Mouse (Mus musculus): Measurements from ENCODE around the gene Ubr3. TPM values are rescaled to one million over a fixed set of nuclear protein-coding genes. Genes with fewer than 3 reads are reported as not detected.

Ubr3 gene
- total RNA-seq (2023; ENCODE audit: inconsistent age) = 61.5 to 88.5 TPM (median 80.4 TPM) in 4 replicates

DNA sequence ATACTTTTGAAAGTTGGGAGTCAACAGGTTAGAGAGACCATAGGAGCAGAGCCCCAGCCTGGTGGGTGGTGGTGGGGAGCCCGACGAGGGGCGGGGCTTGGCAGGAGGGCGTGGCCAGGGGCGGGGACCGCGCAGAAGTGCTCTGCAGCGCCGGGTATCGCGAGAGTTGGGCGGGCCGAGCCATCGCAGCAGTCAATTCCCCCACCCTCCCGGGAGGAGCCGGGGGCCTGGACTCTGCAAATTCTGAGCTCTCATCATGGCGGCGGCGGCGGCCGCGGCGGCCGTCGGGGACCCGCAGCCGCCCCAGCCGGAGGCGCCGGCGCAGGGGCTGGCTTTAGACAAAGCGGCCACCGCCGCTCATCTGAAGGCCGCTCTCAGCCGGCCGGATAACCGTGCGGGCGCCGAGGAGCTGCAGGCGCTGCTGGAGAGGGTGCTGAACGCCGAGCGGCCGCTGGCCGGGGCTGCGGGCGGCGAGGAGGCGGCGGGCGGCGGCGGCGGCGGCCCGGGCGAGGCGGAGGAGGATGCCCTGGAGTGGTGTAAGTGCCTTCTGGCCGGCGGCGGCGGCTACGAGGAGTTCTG, at the start of gene Ubr3:
Gene Ubr3 (plus strand): TSS at position 208 of the 579 bp plus-strand sequence.

DNA sequence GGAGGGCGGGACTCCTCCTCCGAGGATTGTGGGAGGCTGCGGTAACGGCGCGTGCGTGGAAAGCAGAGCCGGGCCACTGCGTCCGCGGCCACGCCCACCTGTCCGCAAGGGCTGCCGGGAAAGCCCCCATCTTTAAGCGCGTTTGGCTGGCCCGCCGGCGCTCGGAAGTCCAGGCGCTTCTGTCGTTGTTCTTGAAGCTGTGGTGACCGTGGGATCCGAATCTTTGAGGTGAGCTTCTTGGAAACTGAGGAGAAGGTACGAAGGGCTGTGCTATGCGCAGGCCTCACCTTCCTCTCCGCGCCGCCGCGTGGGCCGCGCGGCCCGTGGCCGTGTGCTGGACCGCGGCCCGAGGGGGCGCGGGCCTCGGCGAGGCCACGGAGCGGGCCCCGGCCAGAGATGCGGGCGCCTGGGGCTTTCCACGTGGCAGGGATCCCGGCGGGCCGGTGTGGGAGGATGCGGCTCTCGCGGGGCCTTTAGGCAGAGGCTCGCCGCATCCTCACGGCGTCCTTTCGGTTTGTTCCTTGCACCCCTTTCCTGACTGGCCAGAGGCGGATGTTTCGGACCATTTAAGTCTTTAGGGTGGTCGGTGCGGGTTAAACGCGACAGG, 35.5 kb upstream of the Ubr3 start, which contains the start of gene Ssb:
Gene Ssb (plus strand): TSS at position 78 of the 607 bp plus-strand sequence.

DNA sequence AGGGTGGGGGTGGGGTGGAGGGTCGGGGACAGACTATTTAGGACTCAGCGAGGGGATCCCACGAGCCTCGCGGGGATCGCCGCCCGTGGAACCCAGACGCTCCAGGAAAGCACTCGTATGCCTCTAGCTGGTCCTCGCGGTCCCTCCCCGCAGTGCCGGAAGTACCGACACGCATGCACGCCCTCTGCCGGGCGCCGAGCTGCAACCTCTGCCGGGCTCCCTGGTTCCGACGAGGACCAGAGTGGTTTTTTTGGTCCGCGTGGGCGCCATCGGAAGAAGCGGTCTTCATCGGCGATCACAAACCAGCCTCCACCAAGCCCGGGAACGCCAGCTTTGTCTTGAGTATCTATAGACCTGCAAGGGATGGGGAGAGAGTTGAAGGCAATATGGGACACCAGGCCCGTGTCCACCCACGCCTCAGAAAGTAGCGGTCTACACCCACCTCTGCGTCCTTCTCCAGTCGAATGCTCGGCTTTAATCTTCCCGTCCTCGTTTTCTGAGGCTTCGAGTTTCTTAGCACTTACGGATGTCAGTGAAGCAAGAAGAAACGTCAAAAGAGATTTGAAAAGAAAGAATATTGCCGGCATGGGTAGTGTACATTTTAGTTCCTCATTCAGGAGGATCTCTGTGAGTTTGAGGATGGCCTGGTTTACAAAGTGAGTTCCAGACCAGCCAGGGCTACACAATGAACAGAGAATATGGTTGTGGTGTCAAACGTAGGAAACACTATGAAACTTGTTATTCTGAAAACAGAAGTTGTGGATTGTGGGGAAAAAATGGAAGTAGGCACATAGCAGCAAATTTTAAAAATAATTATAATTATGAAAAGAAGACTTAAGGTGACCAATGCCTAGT, 11.4 kb upstream of the Ubr3 start, which contains the start of gene Mettl5:
Gene Mettl5 (minus strand): TSS at position 165 of the 855 bp plus-strand sequence.

DNA sequence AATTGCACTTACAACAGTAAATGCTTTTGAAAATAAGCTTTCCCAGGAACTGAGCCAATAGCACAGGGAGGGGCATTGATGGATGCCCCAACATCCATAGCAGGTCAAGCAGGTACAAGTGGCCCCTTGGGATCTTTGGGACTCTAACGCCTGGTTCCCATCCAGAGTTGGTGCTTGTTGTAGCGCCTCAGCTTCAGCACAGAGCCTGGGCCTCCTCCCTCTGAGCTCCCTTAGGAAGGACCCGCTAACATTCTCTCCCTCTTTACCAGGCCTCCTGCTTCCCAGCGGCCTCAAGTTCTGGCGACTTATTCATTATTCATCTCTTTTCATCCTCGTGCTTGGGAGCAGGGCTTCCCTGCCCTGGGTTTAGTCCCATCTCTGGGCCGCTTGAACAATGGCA, 141.7 kb downstream of the Ubr3 start, which contains the start of gene Myo3b:
Gene Myo3b (plus strand): TSS at position 375 of the 400 bp plus-strand sequence.

Other genes with a start within 250 kb of the Ubr3 start
- gene Klhl41, start 227.1 kb upstream of the Ubr3 start, total RNA-seq (2023; ENCODE audit: inconsistent age) = 4.4 to 4.5 TPM in 2 of 4 replicates, not detected in the others
- gene Fastkd1, start 183.7 kb upstream of the Ubr3 start, total RNA-seq (2023; ENCODE audit: inconsistent age) = 20.8 to 28.9 TPM (median 24.5 TPM) in 4 replicates
- gene Ppig, start 174.7 kb upstream of the Ubr3 start, total RNA-seq (2023; ENCODE audit: inconsistent age) = 81.9 to 115 TPM (median 100 TPM) in 4 replicates
- gene Ccdc173, start 107.7 kb upstream of the Ubr3 start, total RNA-seq (2023; ENCODE audit: inconsistent age) = 3.3 to 4.6 TPM (median 3.7 TPM) in 4 replicates
- gene Phospho2, start 107.6 kb upstream of the Ubr3 start, total RNA-seq (2023; ENCODE audit: inconsistent age) = 36.4 to 40.2 TPM (median 39.4 TPM) in 4 replicates
- gene Klhl23, start 75.3 kb upstream of the Ubr3 start, total RNA-seq (2023; ENCODE audit: inconsistent age) = 0.35 to 0.42 TPM (median 0.42 TPM) in 3 of 4 replicates, not detected in the other
- gene Ssb, start 35.7 kb upstream of the Ubr3 start, total RNA-seq (2023; ENCODE audit: inconsistent age) = 154 to 199 TPM (median 185 TPM) in 4 replicates
- gene Mettl5, start 11.6 kb upstream of the Ubr3 start, total RNA-seq (2023; ENCODE audit: inconsistent age) = 13.5 to 18.1 TPM (median 17.0 TPM) in 4 replicates
- gene Myo3b, start 141.9 kb downstream of the Ubr3 start, total RNA-seq (2023; ENCODE audit: inconsistent age) = 0.36 to 1.0 TPM (median 0.58 TPM) in 4 replicates

Data from B cell, adult (primary cell).